Mouse (Mus musculus) erythroid progenitor cell, adult 5-6 weeks (primary cell): Measurements from ENCODE around the gene Neurl3. TPM values are rescaled to one million over a fixed set of nuclear protein-coding genes. Genes with fewer than 3 reads are reported as not detected.
A peak's percentile ranks its signal among the peaks of the same experiment; 100 is the strongest.

Source experiments
- ATAC-seq: replicated peaks from 2 replicates; pipeline ENCODE4 v1.8.0; 2016; ENCODE audit warnings: moderate number of reproducible peaks, mild to moderate bottlenecking, moderate TSS enrichment, inconsistent platforms; ENCODE audit not compliant: poor library complexity, low FRiP score, severe bottlenecking
- total RNA-seq, 2 experiments: library from RNA; stranded (forward) in 1 of 2; stranded (reverse) in 1 of 2; fragments of 150-400 nt in 1 of 2; fragments of 186-747, 209-891 nt in 1 of 2; gene quantifications; 2 replicates each; pipeline versions ENCODE4 v1.2.3 to v1.2.4; 2015 to 2017; ENCODE audit warnings: low replicate concordance in 2 of 2

Neurl3 gene
- total RNA-seq, 2 experiments from 2014 or later, result 7.1 to 10.0 TPM

GRCm38 (mm10) chr1:36299676-36300075 is 25.2 kb upstream of the Neurl3 start:
- no peak for ATAC-seq

DNA sequence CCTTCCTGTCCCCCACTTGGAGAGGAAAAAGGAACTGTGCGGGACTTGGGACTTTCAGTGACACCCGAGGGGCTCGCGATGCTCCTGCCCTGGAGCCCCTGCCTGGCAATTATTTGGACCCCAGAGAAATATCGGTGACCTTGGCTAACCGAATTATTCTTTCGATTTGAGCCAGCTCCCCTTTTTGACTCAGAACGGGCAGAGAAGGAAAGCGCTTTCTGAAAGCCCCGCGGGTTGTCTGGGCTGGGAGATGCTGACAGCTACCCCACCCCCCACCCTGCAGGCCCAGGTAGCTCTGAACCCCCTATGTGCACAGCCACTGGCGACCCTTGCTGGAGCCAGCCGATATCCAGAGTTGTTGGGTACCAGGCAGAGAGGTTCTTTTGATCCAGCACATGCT is 24.6 kb upstream of the Neurl3 start:
- ATAC-seq, result no peak

- ATAC-seq, result no peak
Measured at GRCm38 (mm10) chr1:36298107-36298506, 23.6 kb upstream of the Neurl3 start.

GRCm38 (mm10) chr1:36296466-36297149 is 22.1 kb upstream of the Neurl3 start:
- no peak for ATAC-seq

GRCm38 (mm10) chr1:36294402-36294801 is 19.9 kb upstream of the Neurl3 start:
- no peak for ATAC-seq

DNA sequence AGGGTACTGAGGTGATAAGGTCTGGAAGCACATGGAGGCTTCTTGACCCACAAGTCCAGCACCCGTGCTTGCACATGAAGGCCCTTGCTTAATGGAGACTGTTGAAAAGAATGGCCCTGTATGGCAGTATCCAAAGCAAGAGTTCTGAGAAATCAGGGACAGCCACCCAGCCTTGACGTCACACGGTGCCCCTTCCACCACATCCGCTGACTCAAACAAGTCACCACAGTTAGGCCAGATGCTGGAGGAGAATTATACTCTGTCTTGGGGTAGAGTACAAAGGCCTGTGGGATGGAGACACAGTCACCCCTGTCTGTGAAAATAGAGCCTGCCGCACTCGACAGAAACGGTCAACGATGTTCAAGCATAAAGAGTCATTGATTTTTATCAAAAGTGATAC is 19.0 kb upstream of the Neurl3 start:
- ATAC-seq, result no peak

GRCm38 (mm10) chr1:36281849-36282248 is 7.4 kb upstream of the Neurl3 start:
- no peak for ATAC-seq

- no peak for ATAC-seq
Measured at GRCm38 (mm10) chr1:36280938-36281337, 6.5 kb upstream of the Neurl3 start.

DNA sequence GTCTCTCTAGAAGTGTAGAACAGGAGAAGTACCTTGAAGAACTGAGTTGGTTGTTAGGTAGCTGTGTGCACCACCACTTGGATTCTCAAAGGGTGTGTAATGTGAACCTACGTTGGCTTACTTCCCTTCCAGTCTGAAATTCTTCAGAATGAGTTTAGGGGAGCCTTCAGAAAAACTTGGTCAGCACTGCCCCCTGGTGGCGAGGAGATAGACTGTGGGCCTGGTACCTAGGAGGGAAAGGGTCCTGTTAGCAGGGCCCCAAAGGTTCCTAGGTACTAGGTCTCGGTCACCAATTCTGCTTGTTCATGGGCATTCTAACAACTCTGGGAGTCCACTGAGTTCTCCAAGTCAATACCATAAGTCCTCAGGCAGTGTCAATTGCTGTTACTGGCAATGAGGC is 4.7 kb upstream of the Neurl3 start:
- ATAC-seq, result peak; percentile 71; the same call in 1 of the 2 replicates

GRCm38 (mm10) chr1:36277267-36278060 is 3.0 kb upstream of the Neurl3 start:
- peak; percentile 52 for ATAC-seq

DNA sequence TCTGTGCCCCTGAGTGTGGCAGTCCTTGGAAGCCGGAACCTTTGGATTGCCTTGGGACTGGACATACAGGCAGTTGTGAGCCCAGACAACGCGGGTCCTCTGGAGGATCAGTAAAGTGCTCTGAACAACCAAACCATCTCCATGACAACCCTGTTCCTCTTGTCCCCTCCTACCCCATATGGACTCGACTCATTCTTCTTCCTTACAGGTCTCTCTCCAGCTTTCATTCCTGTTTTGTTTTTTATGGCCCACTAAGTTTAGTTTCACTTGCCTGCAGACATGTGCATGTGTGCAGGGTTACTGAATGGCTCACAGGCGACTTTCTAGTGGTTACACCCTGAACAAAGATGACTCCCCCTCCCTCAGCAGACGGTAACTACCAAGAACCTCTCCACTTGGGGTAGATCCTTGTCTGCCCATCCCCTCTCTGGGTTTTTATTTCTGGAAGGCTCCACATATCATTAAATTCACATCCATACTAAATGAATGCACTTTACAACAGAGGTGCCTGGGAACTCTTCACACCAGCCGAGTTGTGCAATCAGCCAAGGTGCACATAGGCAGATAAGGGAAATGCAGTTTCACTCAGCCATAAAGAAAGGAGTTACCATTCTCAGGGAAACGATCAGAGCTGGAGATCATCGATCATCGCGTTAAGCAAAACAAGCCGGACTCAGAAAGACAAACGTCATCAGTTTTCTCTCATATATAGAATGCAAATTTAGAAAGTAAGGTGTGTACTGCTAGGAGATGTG is 1.3 kb upstream of the Neurl3 start:
- ATAC-seq, result no peak

DNA sequence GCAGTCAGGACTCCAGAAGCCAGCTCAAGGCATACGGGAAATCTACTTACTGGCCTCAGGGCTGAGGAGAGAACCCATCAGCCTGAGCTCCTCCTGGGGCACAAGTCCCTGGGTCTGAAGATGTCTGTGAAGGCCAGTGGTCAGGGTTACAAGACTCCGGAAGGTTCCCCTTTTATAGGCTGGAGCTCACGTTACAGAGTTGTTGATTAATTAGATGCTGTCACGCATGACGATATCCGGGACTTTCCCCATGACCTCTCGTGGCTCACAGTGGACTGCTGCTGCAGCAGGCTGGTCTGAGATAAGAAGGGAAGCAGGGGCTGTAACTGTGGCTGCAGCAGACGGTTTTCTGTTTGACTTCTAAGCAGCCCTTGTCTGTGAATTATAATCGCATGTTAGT is 1.2 kb downstream of the Neurl3 start:
- ATAC-seq, result no peak

GRCm38 (mm10) chr1:36272546-36272945 is 1.9 kb downstream of the Neurl3 start:
- ATAC-seq, result no peak

DNA sequence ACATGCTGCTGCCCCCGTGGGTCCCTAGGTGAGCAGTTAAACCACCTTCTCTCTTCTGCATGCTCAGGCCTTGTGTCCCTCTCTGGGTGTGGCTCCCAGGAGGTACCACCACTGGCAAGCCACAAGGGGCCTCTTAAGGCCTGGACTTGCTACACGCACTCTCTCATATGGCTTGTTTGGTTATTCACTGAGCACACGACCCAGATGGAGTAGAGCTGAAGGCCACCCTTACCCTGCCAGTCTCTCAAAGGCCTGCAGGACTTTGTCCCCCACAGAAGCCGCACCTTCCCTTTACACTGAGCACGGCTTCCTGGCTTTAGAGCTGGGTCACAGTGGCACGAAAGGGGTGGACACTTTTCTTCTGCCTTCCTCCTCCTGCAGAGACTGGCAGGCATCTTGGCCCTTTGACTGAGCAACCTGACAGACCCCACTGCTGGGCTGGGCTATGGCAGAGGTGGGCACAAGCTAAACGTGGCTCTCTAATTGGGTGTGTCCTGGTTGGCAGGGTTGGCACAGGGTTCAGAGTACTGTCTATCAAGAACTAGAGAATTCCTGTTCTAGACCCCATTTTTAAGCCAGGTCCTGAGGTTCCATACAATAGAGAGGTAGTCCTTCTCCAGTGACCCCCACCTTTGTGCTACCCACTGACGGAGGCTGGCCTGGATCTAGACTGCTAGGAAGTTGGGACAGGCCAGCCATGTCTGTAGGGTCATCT is 2.8 kb downstream of the Neurl3 start:
- ATAC-seq, result no peak

GRCm38 (mm10) chr1:36270666-36271065 is 3.8 kb downstream of the Neurl3 start:
- ATAC-seq, result no peak

- ATAC-seq, result no peak
Measured at GRCm38 (mm10) chr1:36269121-36269795, 5.2 kb downstream of the Neurl3 start.

DNA sequence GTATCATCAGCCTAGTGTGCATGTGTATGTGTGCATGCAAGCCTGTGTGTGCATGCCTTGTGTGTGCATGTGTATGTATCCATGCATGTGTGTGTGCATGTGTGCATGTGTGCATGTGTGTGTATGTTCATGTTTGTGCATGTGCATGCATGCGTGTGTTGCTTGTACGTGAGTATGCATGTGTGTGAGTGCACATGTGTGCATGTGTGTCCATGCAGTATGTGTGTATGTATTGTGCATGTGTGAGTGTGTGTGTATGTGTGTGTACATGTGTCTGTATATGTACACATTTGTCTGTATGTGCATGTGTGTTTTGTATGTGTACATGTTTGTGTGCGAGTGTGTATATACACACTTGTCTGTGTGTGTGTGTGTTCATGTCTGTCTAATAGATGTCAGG is 6.9 kb downstream of the Neurl3 start:
- no peak for ATAC-seq

- no peak for ATAC-seq
Measured at GRCm38 (mm10) chr1:36266293-36266692, 8.2 kb downstream of the Neurl3 start.

DNA sequence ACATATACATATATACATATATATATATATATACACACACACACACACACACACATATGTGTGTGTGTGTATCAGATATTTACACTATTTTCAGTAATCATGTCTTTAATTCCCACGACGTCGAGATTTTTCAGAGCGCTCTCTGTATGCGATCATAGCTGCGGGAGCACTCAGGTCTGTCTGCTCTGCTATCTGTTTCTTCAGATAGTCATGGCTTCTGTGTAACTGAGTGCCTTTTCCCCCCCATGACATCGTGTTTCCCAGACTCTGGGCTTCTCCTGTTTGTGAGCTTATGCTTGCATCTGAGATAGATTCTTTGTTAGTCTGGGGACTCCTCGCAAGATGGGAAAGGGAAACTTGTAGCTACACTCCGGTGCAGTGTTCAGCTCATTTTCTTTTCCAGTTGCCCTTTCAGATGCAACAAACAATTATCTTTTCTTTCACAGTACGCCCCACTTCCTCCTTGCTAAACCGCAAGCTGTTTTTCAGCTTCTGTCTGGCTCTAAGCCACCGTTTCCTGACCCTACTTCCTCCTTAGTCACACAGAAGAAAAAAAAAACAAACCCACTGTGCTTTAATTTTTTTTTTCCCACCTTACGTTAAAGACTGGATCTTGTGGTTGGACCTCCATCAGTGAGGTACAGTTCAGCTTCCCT is 10.5 kb downstream of the Neurl3 start:
- no peak for ATAC-seq
